Mouse (Mus musculus): ENCODE results near the gene Cx3cl1. TPM values are rescaled to one million over a fixed set of nuclear protein-coding genes. Genes with fewer than 3 reads are reported as not detected.
A peak's percentile ranks its signal among the peaks of the same experiment; 100 is the strongest.

Gene Cx3cl1
- total and polyA plus RNA-seq, 2 experiments from 2014 or later, result 68.7 to 80.0 TPM

DNA sequence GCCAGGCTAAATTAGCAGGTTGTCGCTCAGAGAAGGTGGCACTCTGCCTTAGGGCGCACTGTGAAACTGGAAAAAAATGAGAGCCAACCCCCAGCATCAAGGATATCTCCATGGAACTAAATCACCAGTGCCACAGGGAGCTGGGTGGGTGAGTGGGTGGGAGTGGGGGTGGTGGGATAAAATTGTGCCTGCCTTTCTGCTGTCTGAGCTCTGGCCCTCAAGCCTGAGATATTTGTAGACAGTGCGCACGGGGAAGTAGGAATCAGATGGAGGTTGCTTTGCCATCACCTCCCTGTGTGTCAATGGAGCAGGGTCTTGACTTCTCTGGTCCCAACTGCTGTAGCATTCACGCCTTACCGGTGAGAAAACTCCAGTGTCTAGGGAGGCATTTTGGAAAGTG, 1.2 kb downstream of the Cx3cl1 start:
- H3K27ac ChIP-seq (ENCODE audit: low read depth, low read length), result no peak overlapping the region
- peaks cover 9% of the 10 kb centered on the region; the same call in 1 of the 2 replicates for H3K4me1 ChIP-seq (ENCODE audit: insufficient read depth)
- H3K27me3 ChIP-seq (ENCODE audit: insufficient read depth, low read length), result no peaks in the 10 kb centered on the region
- DNase-seq (no peak), ATAC-seq (no peak)
- WGBS, result 46% methylated on average over 6 of the region's 6 CpGs
- no peak for TF ChIP-seq CTCF (IDR thresholded peaks at IDR 0.05; ENCODE audit: low read depth)
- H3K9ac ChIP-seq, result peak overlapping the region; percentile 81
- H3K4me3 ChIP-seq (ENCODE audit: low read depth, low read length), result peak overlapping the region; percentile 61
- H3K36me3 ChIP-seq (ENCODE audit: insufficient read depth), result no peaks in the 10 kb centered on the region
- H3K4me2 ChIP-seq (ENCODE audit: low read depth), result peak overlapping the region; percentile 83
- H3K9me3 ChIP-seq (ENCODE audit: low read length), result no peaks in the 10 kb centered on the region

GRCm38 (mm10) chr8:94773700-94774171, 1.9 kb downstream of the Cx3cl1 start:
- ATAC-seq (peak; percentile 36), DNase-seq (peak; percentile 61)
- Histone ChIP-seq H3K4me3 (ENCODE audit: low read depth, low read length) (peak overlapping the region; percentile 61), H3K9me3 (ENCODE audit: low read length) (no peaks in the 10 kb centered on the region), H3K36me3 (ENCODE audit: insufficient read depth) (no peaks in the 10 kb centered on the region), H3K9ac (peak overlapping the region; percentile 81), H3K4me1 (ENCODE audit: insufficient read depth) (peaks cover 9% of the 10 kb centered on the region; the same call in 1 of the 2 replicates), H3K27ac (ENCODE audit: low read depth, low read length) (peak overlapping the region; percentile 41; the same call in 1 of the 2 replicates), H3K27me3 (ENCODE audit: insufficient read depth, low read length) (no peaks in the 10 kb centered on the region), H3K4me2 (ENCODE audit: low read depth) (peak overlapping the region; percentile 83)
- TF ChIP-seq CTCF (IDR thresholded peaks at IDR 0.05; ENCODE audit: low read depth), result no peak
- 16% methylated on average over 12 of the region's 12 CpGs for WGBS

GRCm38 (mm10) chr8:94774601-94775000, 2.8 kb downstream of the Cx3cl1 start:
- TF ChIP-seq CTCF (IDR thresholded peaks at IDR 0.05; ENCODE audit: low read depth), result no peak
- 0 out of 2 replicates have a peak, but pooled peaks cover under 1% of the 10 kb centered on the region for H3K36me3 ChIP-seq (ENCODE audit: insufficient read depth)
- no peaks in the 10 kb centered on the region for H3K9me3 ChIP-seq (ENCODE audit: low read length)
- 93% methylated on average over 1 of the region's 1 CpGs for WGBS
- peaks cover 9% of the 10 kb centered on the region; the same call in 1 of the 2 replicates for H3K4me1 ChIP-seq (ENCODE audit: insufficient read depth)
- no peak overlapping the region for H3K9ac ChIP-seq
- no peaks in the 10 kb centered on the region for H3K27me3 ChIP-seq (ENCODE audit: insufficient read depth, low read length)
- no peak for DNase-seq
- no peak for ATAC-seq
- H3K4me2 ChIP-seq (ENCODE audit: low read depth), result no peak overlapping the region
- no peak overlapping the region for H3K27ac ChIP-seq (ENCODE audit: low read depth, low read length)
- H3K4me3 ChIP-seq (ENCODE audit: low read depth, low read length), result no peak overlapping the region

- ATAC-seq, result no peak
Observed at GRCm38 (mm10) chr8:94776346-94776745, 4.5 kb downstream of the Cx3cl1 start.

DNA sequence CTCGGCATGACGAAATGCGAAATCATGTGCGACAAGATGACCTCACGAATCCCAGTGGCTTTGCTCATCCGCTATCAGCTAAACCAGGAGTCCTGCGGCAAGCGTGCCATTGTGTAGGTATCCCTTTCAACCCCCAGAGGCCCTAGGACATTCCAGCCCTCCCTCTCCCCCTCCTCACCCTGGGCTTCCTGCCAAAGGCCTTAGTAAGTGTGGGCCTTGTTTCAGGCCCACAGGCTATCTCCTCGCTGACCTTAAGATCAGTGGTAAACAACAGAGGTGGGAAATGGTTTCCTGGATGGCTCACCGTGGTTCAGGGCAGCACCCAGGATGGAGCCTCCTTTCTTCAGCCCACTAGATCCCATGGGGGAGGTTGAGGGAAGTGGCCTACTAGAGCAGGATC, 6.2 kb downstream of the Cx3cl1 start:
- Histone ChIP-seq H3K4me1 (ENCODE audit: insufficient read depth) (peaks cover 9% of the 10 kb centered on the region; the same call in 1 of the 2 replicates), H3K27me3 (ENCODE audit: insufficient read depth, low read length) (no peaks in the 10 kb centered on the region), H3K36me3 (ENCODE audit: insufficient read depth) (peaks cover 5% of the 10 kb centered on the region; the same call in 1 of the 2 replicates), H3K9me3 (ENCODE audit: low read length) (no peaks in the 10 kb centered on the region), H3K9ac (no peak overlapping the region), H3K4me2 (ENCODE audit: low read depth) (no peak overlapping the region), H3K27ac (ENCODE audit: low read depth, low read length) (no peak overlapping the region), H3K4me3 (ENCODE audit: low read depth, low read length) (no peak overlapping the region)
- DNase-seq, result no peak
- 61% methylated on average over 10 of the region's 10 CpGs for WGBS
- TF ChIP-seq CTCF (IDR thresholded peaks at IDR 0.05; ENCODE audit: low read depth), result no peak
- no peak for ATAC-seq

More at GRCm38 (mm10) chr8:94776346-94776745, 4.5 kb downstream of the Cx3cl1 start:
- H3K9ac ChIP-seq, result no peak overlapping the region
- H3K27me3 ChIP-seq (ENCODE audit: insufficient read depth, low read length), result no peaks in the 10 kb centered on the region
- H3K36me3 ChIP-seq (ENCODE audit: insufficient read depth), result peaks cover 5% of the 10 kb centered on the region; the same call in 1 of the 2 replicates
- H3K4me1 ChIP-seq (ENCODE audit: insufficient read depth), result peaks cover 9% of the 10 kb centered on the region; the same call in 1 of the 2 replicates
- H3K9me3 ChIP-seq (ENCODE audit: low read length), result no peaks in the 10 kb centered on the region
- no peak overlapping the region for H3K27ac ChIP-seq (ENCODE audit: low read depth, low read length)
- H3K4me2 ChIP-seq (ENCODE audit: low read depth), result no peak overlapping the region
- TF ChIP-seq CTCF (IDR thresholded peaks at IDR 0.05; ENCODE audit: low read depth), result no peak
- DNase-seq, result no peak
- WGBS, result 84% methylated on average over 2 of the region's 2 CpGs
- no peak overlapping the region for H3K4me3 ChIP-seq (ENCODE audit: low read depth, low read length)

DNA sequence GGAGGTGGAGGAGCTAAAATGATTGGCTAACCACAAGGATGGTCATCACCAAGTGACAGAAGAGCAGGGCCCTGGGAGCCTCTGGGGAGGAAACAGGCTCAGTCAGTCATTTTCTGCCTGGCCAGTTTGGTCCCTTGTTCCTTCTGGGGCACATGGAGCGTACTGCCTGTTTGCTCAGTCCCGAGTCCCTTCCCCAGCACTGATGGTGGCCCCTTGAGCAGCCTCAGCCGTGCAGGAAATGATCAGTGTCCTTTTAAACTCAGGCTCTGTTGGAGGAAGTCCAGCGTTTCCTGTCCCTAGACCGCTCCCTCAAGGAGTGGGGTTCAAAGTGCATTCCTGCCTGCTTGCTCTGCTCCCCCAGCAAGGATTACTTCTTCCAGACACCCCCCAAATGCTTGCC, 6.7 kb downstream of the Cx3cl1 start:
- WGBS, result 56% methylated on average over 5 of the region's 5 CpGs
- no peak for DNase-seq

GRCm38 (mm10) chr8:94778895-94779533, 7.2 kb downstream of the Cx3cl1 start:
- 71% methylated on average over 10 of the region's 10 CpGs for WGBS
- H3K9ac ChIP-seq, result no peak overlapping the region
- no peak for TF ChIP-seq CTCF (IDR thresholded peaks at IDR 0.05; ENCODE audit: low read depth)
- H3K27ac ChIP-seq (ENCODE audit: low read depth, low read length), result no peak overlapping the region
- no peaks in the 10 kb centered on the region for H3K27me3 ChIP-seq (ENCODE audit: insufficient read depth, low read length)
- H3K9me3 ChIP-seq (ENCODE audit: low read length), result no peaks in the 10 kb centered on the region
- ATAC-seq (no peak), DNase-seq (no peak)
- H3K4me3 ChIP-seq (ENCODE audit: low read depth, low read length), result no peak overlapping the region
- no peak overlapping the region for H3K4me2 ChIP-seq (ENCODE audit: low read depth)
- peaks cover 5% of the 10 kb centered on the region; the same call in 1 of the 2 replicates for H3K36me3 ChIP-seq (ENCODE audit: insufficient read depth)
- H3K4me1 ChIP-seq (ENCODE audit: insufficient read depth), result peaks cover 3% of the 10 kb centered on the region; the same call in 1 of the 2 replicates

More for the DNA sequence above, 6.7 kb downstream of the Cx3cl1 start:
- peaks cover 5% of the 10 kb centered on the region; the same call in 1 of the 2 replicates for H3K36me3 ChIP-seq (ENCODE audit: insufficient read depth)
- H3K27me3 ChIP-seq (ENCODE audit: insufficient read depth, low read length), result no peaks in the 10 kb centered on the region
- H3K4me2 ChIP-seq (ENCODE audit: low read depth), result no peak overlapping the region
- H3K4me1 ChIP-seq (ENCODE audit: insufficient read depth), result peaks cover 8% of the 10 kb centered on the region; the same call in 1 of the 2 replicates
- no peak overlapping the region for H3K4me3 ChIP-seq (ENCODE audit: low read depth, low read length)
- no peak overlapping the region for H3K27ac ChIP-seq (ENCODE audit: low read depth, low read length)
- no peak overlapping the region for H3K9ac ChIP-seq
- no peaks in the 10 kb centered on the region for H3K9me3 ChIP-seq (ENCODE audit: low read length)
- TF ChIP-seq CTCF (IDR thresholded peaks at IDR 0.05; ENCODE audit: low read depth), result no peak
- ATAC-seq, result no peak
